Mouse (Mus musculus): ENCODE data around the gene Npas1. TPM values are rescaled to one million over a fixed set of nuclear protein-coding genes. Genes with fewer than 3 reads are reported as not detected.

The Npas1 gene
- total and polyA plus RNA-seq, 2 experiments from 2014 or later, result 7.9 to 9.0 TPM

DNA sequence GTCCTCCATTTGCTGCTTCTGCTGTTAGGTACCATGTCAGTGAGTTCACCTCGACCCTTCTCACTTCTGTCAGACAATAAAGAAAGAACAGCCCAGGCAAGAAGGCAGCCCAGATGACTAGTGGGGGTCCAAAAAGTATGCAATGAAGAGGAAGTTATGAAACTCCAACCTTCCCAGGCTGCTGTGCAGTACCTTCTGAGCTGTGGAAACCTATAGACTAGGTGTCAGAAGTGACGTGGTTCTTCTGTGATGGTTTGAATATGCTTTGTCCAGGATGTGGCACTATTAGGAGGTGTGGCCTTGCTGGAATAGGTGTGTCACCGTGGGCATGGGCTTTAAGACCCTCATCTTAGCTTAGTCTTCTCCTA is 27.7 kb upstream of the Npas1 start:
- no peak overlapping the region for H3K4me3 ChIP-seq (ENCODE audit: low read length)
- ATAC-seq, result no peak
- WGBS, result 85% methylated on average over 3 of the region's 3 CpGs

DNA sequence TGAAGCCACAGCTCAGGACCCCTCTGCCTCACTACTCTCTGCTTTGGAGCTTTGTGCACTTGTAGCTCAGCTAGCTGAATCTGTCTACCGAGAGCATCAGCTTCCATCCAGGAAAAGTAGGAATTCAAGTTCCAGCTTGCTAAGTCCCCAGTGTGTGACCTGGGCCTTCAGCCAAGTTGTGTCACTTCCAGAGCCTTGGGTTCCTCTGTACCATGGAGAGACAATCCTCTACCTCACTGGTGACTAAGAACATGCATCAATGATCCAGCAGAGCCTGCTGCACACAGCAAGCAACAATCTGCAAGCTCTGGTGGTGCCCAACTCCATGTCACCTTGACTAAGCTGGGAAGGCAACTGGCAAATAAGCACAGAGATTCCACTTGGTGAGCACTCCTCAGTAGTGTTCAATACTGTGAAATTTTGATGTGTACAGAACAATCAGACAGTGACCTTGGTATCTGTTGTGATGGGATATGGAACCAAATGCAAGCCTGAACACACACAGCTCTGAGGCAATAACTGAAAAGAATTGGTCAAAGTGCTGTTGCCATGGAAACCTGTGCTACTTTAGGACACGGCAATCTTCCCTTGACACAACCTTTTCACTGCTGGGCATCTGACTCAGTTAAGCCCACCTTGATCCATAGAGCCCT is 27.2 kb upstream of the Npas1 start:
- peak; percentile 40 for DNase-seq (ENCODE audit: low spot score)

More for the DNA sequence above, 27.7 kb upstream of the Npas1 start:
- Histone ChIP-seq H3K27ac (0 out of 2 replicates have a peak overlapping the region, but pooled peaks have one; percentile 48), H3K27me3 (ENCODE audit: insufficient read depth, low read length) (no peaks in the 10 kb centered on the region), H3K4me2 (ENCODE audit: low read depth, low read length) (no peak overlapping the region), H3K9me3 (ENCODE audit: low read length) (no peaks in the 10 kb centered on the region), H3K9ac (replicated peaks; ENCODE audit: low read length) (no peak overlapping the region), H3K36me3 (ENCODE audit: insufficient read depth, low read length) (peaks cover 15% of the 10 kb centered on the region), H3K4me1 (ENCODE audit: insufficient read depth, low read length) (peaks cover 4% of the 10 kb centered on the region; the same call in 1 of the 2 replicates)
- DNase-seq (ENCODE audit: low spot score), result no peak
- no peak for TF ChIP-seq CTCF (IDR thresholded peaks at IDR 0.05; ENCODE audit: low read depth)

DNA sequence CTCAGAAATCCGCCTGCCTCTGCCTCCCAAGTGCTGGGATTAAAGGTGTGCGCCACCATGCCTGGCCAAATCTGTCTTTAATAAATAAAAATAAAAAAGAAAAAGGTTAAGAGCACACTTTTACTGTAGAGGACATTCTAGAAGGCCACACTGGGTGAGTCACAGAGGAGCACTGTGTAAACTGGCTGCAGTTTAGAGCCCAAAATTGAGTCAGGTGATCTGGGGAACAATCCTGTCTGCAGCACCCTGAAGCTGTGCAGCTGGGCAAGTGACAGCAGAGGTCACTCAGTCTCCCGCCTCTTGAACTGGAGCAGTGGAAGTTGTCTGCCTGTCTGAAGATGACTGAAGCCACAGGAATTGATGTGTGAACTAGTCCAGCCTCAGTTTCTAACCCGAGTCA is 24.0 kb upstream of the Npas1 start:
- ATAC-seq (no peak), DNase-seq (ENCODE audit: low spot score) (no peak)
- Histone ChIP-seq H3K4me3 (ENCODE audit: low read length) (no peak overlapping the region), H3K9me3 (ENCODE audit: low read length) (no peaks in the 10 kb centered on the region), H3K36me3 (ENCODE audit: insufficient read depth, low read length) (peaks cover 34% of the 10 kb centered on the region), H3K4me2 (ENCODE audit: low read depth, low read length) (no peak overlapping the region), H3K27me3 (ENCODE audit: insufficient read depth, low read length) (no peaks in the 10 kb centered on the region), H3K9ac (replicated peaks; ENCODE audit: low read length) (no peak overlapping the region), H3K27ac (no peak overlapping the region), H3K4me1 (ENCODE audit: insufficient read depth, low read length) (peaks cover 4% of the 10 kb centered on the region; the same call in 1 of the 2 replicates)
- 91% methylated on average over 4 of the region's 4 CpGs for WGBS
- TF ChIP-seq CTCF (IDR thresholded peaks at IDR 0.05; ENCODE audit: low read depth), result no peak

More for the DNA sequence above, 27.2 kb upstream of the Npas1 start:
- H3K4me3 ChIP-seq (ENCODE audit: low read length), result no peak overlapping the region
- WGBS, result 53% methylated on average over 2 of the region's 2 CpGs
- peak; percentile 22; the same call in 1 of the 2 replicates for ATAC-seq
- no peaks in the 10 kb centered on the region for H3K9me3 ChIP-seq (ENCODE audit: low read length)
- H3K9ac ChIP-seq (replicated peaks; ENCODE audit: low read length), result no peak overlapping the region
- no peaks in the 10 kb centered on the region for H3K27me3 ChIP-seq (ENCODE audit: insufficient read depth, low read length)
- TF ChIP-seq CTCF (IDR thresholded peaks at IDR 0.05; ENCODE audit: low read depth), result no peak
- peak overlapping the region; percentile 48; the same call in 1 of the 2 replicates for H3K27ac ChIP-seq
- peaks cover 4% of the 10 kb centered on the region; the same call in 1 of the 2 replicates for H3K4me1 ChIP-seq (ENCODE audit: insufficient read depth, low read length)
- peaks cover 15% of the 10 kb centered on the region for H3K36me3 ChIP-seq (ENCODE audit: insufficient read depth, low read length)
- no peak overlapping the region for H3K4me2 ChIP-seq (ENCODE audit: low read depth, low read length)

DNA sequence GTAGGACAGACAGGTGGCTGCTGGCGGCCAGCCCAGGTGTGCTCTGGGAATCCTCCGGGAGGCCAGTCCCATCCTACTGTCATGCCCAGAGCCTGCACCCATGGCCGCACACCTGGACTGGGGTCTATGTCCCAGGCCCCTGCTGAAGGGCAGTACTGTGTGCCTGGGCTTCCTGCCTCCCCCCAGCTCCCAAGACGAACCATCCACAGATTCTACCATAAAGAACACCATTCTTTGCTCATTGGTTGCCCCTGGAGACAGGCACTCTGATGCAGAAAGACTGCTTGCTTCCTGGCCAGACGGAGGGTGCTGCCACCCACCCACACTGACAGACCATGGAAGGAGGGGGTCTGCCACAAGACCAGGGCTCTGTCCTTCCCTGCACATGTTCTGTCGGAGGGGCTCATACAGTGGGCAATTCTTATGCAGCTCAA is 22.2 kb upstream of the Npas1 start:
- H3K9ac ChIP-seq (replicated peaks; ENCODE audit: low read length), result no peak overlapping the region
- H3K36me3 ChIP-seq (ENCODE audit: insufficient read depth, low read length), result peaks cover 40% of the 10 kb centered on the region
- 0 out of 2 replicates have a peak overlapping the region, but pooled peaks have one; percentile 42 for H3K27ac ChIP-seq
- ATAC-seq, result peak; percentile 87
- no peaks in the 10 kb centered on the region for H3K9me3 ChIP-seq (ENCODE audit: low read length)
- H3K4me1 ChIP-seq (ENCODE audit: insufficient read depth, low read length), result peaks cover 2% of the 10 kb centered on the region; the same call in 1 of the 2 replicates
- peak; percentile 45 for DNase-seq (ENCODE audit: low spot score)
- no peak for TF ChIP-seq CTCF (IDR thresholded peaks at IDR 0.05; ENCODE audit: low read depth)
- H3K4me3 ChIP-seq (ENCODE audit: low read length), result no peak overlapping the region
- WGBS, result 56% methylated on average over 6 of the region's 6 CpGs
- H3K27me3 ChIP-seq (ENCODE audit: insufficient read depth, low read length), result no peaks in the 10 kb centered on the region
- H3K4me2 ChIP-seq (ENCODE audit: low read depth, low read length), result no peak overlapping the region

DNA sequence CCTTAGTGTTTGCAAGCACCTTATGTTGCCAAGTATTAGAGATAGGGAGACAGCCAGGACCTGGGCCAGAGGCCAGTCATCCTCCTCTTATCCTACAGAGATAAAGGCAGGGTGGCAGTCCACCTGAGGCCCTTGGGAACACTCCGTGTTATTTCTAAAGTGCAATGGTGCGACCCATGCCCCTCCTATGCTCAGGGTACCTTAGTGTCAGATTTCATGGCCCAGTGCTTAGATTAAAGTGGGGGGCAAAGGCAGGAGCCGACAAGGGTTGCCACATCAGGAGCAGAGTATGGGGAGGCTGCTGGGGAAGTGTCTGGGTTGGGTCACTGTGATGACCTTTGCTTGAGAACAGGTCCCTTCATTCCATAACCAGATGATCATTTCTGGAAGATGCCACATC is 18.7 kb upstream of the Npas1 start:
- peaks cover 30% of the 10 kb centered on the region for H3K36me3 ChIP-seq (ENCODE audit: insufficient read depth, low read length)
- ATAC-seq (no peak), DNase-seq (ENCODE audit: low spot score) (no peak)
- H3K4me1 ChIP-seq (ENCODE audit: insufficient read depth, low read length), result no peaks in the 10 kb centered on the region
- no peak overlapping the region for H3K4me2 ChIP-seq (ENCODE audit: low read depth, low read length)
- no peak overlapping the region for H3K4me3 ChIP-seq (ENCODE audit: low read length)
- TF ChIP-seq CTCF (IDR thresholded peaks at IDR 0.05; ENCODE audit: low read depth), result no peak
- H3K27me3 ChIP-seq (ENCODE audit: insufficient read depth, low read length), result no peaks in the 10 kb centered on the region
- no peak overlapping the region for H3K9ac ChIP-seq (replicated peaks; ENCODE audit: low read length)
- WGBS, result 97% methylated on average over 3 of the region's 3 CpGs
- no peak overlapping the region for H3K27ac ChIP-seq
- no peaks in the 10 kb centered on the region for H3K9me3 ChIP-seq (ENCODE audit: low read length)

DNA sequence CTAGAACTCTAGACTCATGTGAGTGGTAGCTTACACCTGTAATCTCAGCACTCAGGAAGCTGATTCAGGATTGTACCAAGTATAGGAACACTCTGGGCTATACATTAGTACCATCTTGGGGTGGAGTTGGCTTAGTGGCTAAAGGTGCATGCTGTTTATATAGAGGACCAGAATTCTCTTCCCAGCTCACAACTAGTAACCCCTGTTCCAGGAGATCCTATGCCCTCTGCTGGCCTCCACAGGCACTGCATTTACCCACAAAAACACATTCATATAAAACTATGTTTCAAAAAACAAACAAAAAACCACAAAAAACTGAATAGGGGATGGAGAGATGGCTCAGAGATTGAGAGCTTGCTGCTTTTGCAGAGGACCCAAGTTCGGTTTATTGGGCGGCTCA is 15.8 kb upstream of the Npas1 start:
- H3K4me2 ChIP-seq (ENCODE audit: low read depth, low read length), result no peak overlapping the region
- no peaks in the 10 kb centered on the region for H3K9me3 ChIP-seq (ENCODE audit: low read length)
- H3K27me3 ChIP-seq (ENCODE audit: insufficient read depth, low read length), result no peaks in the 10 kb centered on the region
- no peaks in the 10 kb centered on the region for H3K4me1 ChIP-seq (ENCODE audit: insufficient read depth, low read length)
- 46% methylated on average over 2 of the region's 2 CpGs for WGBS
- H3K36me3 ChIP-seq (ENCODE audit: insufficient read depth, low read length), result peaks cover 29% of the 10 kb centered on the region
- no peak overlapping the region for H3K4me3 ChIP-seq (ENCODE audit: low read length)
- H3K27ac ChIP-seq, result no peak overlapping the region
- DNase-seq (ENCODE audit: low spot score) (peak; percentile 59), ATAC-seq (peak; percentile 45)
- peak; percentile 75 for TF ChIP-seq CTCF (IDR thresholded peaks at IDR 0.05; ENCODE audit: low read depth)
- H3K9ac ChIP-seq (replicated peaks; ENCODE audit: low read length), result no peak overlapping the region

DNA sequence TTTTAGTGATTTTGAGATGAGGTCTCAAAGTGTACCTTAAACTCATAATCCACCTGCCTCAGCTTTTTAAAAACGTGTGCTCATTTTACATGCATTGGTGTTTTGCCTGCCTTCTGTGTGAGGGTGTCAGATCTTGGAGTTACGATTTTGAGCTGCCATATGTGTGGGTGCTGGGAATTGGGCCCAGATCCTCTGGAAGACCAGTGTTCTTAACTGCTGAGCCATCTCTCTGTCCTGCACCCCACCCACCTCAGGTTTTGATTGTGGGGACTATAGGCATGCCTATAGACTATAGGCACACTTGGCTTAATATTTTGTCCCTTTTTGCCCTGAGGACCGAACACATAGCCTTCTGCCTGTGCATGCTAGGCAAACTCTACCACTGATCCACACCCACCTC is 14.7 kb upstream of the Npas1 start:
- Histone ChIP-seq H3K9me3 (ENCODE audit: low read length) (no peaks in the 10 kb centered on the region), H3K36me3 (ENCODE audit: insufficient read depth, low read length) (peaks cover 17% of the 10 kb centered on the region), H3K4me2 (ENCODE audit: low read depth, low read length) (no peak overlapping the region), H3K27me3 (ENCODE audit: insufficient read depth, low read length) (no peaks in the 10 kb centered on the region), H3K27ac (no peak overlapping the region), H3K4me3 (ENCODE audit: low read length) (no peak overlapping the region), H3K9ac (replicated peaks; ENCODE audit: low read length) (no peak overlapping the region), H3K4me1 (ENCODE audit: insufficient read depth, low read length) (no peaks in the 10 kb centered on the region)
- TF ChIP-seq CTCF (IDR thresholded peaks at IDR 0.05; ENCODE audit: low read depth), result no peak
- 61% methylated on average over 3 of the region's 3 CpGs for WGBS
- ATAC-seq, result no peak
- DNase-seq (ENCODE audit: low spot score), result no peak

All from hindbrain, postnatal 0 days (tissue).